Mouse (Mus musculus): Measurements from ENCODE around the gene Gm42906. TPM values are rescaled to one million over a fixed set of nuclear protein-coding genes. Genes with fewer than 3 reads are reported as not detected.
A peak's percentile ranks its signal among the peaks of the same experiment; 100 is the strongest.

Gene Gm42906
- polyA plus RNA-seq, 1 experiment from 2014 or later: 0.52 TPM

- TF ChIP-seq EP300 (optimal IDR thresholded peaks at IDR 0.05) (no peak), CTCF (IDR thresholded peaks at IDR 0.05; ENCODE audit: low read depth) (no peak)
- Histone ChIP-seq H3K27me3 (ENCODE audit: control insufficient read depth, insufficient read depth, low read length) (no peaks in the 10 kb centered on the region), H3K4me2 (replicated peaks; ENCODE audit: low read depth) (no peak overlapping the region), H3K27ac (replicated peaks) (0 out of 2 replicates have a peak overlapping the region, but pooled peaks have one; percentile 24), H3K4me1 (replicated peaks; ENCODE audit: control insufficient read depth, insufficient read depth) (0 out of 2 replicates have a peak, but pooled peaks cover 7% of the 10 kb centered on the region), H3K9me3 (ENCODE audit: control insufficient read depth, low read length) (no peaks in the 10 kb centered on the region), H3K36me3 (ENCODE audit: control insufficient read depth, insufficient read depth, low read length) (no peaks in the 10 kb centered on the region), H3K4me3 (ENCODE audit: low read depth, low read length) (no peak overlapping the region), H3K9ac (ENCODE audit: low read length) (no peak overlapping the region)
- ATAC-seq (ENCODE audit: low FRiP score, low TSS enrichment) (no peak), DNase-seq (ENCODE audit: low spot score) (no peak)
- 55% methylated on average over 13 of the region's 13 CpGs for WGBS
Measured at GRCm38 (mm10) chr5:151020031-151020820, 407.7 kb downstream of the Gm42906 start.

GRCm38 (mm10) chr5:151018959-151019358, 409.0 kb downstream of the Gm42906 start:
- Histone ChIP-seq H3K4me3 (ENCODE audit: low read depth, low read length) (no peak overlapping the region), H3K36me3 (ENCODE audit: control insufficient read depth, insufficient read depth, low read length) (no peaks in the 10 kb centered on the region), H3K4me2 (replicated peaks; ENCODE audit: low read depth) (no peak overlapping the region), H3K9ac (ENCODE audit: low read length) (no peak overlapping the region), H3K4me1 (replicated peaks; ENCODE audit: control insufficient read depth, insufficient read depth) (0 out of 2 replicates have a peak, but pooled peaks cover 7% of the 10 kb centered on the region), H3K9me3 (ENCODE audit: control insufficient read depth, low read length) (no peaks in the 10 kb centered on the region), H3K27ac (replicated peaks) (no peak overlapping the region; the same call in 1 of the 2 replicates), H3K27me3 (ENCODE audit: control insufficient read depth, insufficient read depth, low read length) (no peaks in the 10 kb centered on the region)
- DNase-seq (ENCODE audit: low spot score) (no peak), ATAC-seq (ENCODE audit: low FRiP score, low TSS enrichment) (0 out of 2 replicates have a peak, but pooled peaks have one; percentile 32)
- TF ChIP-seq CTCF (IDR thresholded peaks at IDR 0.05; ENCODE audit: low read depth) (no peak), EP300 (optimal IDR thresholded peaks at IDR 0.05) (no peak)
- WGBS: 38% methylated on average over 5 of the region's 5 CpGs

GRCm38 (mm10) chr5:151018450-151018849, 409.5 kb downstream of the Gm42906 start:
- no peak for ATAC-seq (ENCODE audit: low FRiP score, low TSS enrichment)
- no peak for DNase-seq (ENCODE audit: low spot score)
- 56% methylated on average over 5 of the region's 5 CpGs for WGBS
- TF ChIP-seq CTCF (IDR thresholded peaks at IDR 0.05; ENCODE audit: low read depth) (no peak), EP300 (optimal IDR thresholded peaks at IDR 0.05) (no peak)
- H3K4me1 ChIP-seq (replicated peaks; ENCODE audit: control insufficient read depth, insufficient read depth): 0 out of 2 replicates have a peak, but pooled peaks cover 7% of the 10 kb centered on the region
- H3K27ac ChIP-seq (replicated peaks): peak overlapping the region; percentile 40; the same call in 1 of the 2 replicates
- no peaks in the 10 kb centered on the region for H3K36me3 ChIP-seq (ENCODE audit: control insufficient read depth, insufficient read depth, low read length)
- H3K9me3 ChIP-seq (ENCODE audit: control insufficient read depth, low read length): no peaks in the 10 kb centered on the region
- no peak overlapping the region for H3K4me2 ChIP-seq (replicated peaks; ENCODE audit: low read depth)
- no peak overlapping the region for H3K4me3 ChIP-seq (ENCODE audit: low read depth, low read length)
- H3K27me3 ChIP-seq (ENCODE audit: control insufficient read depth, insufficient read depth, low read length): no peaks in the 10 kb centered on the region
- no peak overlapping the region for H3K9ac ChIP-seq (ENCODE audit: low read length)

Other genes with a start within 250 kb of the Gm42906 start
- 4.9 and 6.1 TPM in 2 replicates for gene Stard13, start 194.3 kb downstream of the Gm42906 start, polyA plus RNA-seq (2015; fragmentation: Nextera tagmentation; extraction: Ambion mirVana)
- gene Vmn2r18, start 177.9 kb upstream of the Gm42906 start, polyA plus RNA-seq (2015; fragmentation: Nextera tagmentation; extraction: Ambion mirVana): 0.07 and 0.08 TPM in 2 replicates
- gene Rfc3, start 223.1 kb upstream of the Gm42906 start, polyA plus RNA-seq (2015; fragmentation: Nextera tagmentation; extraction: Ambion mirVana): 44.8 and 50.0 TPM in 2 replicates

Data from stomach, postnatal 0 days (tissue).